Mouse (Mus musculus): ENCODE measurements around the gene Glod5.

DNA sequence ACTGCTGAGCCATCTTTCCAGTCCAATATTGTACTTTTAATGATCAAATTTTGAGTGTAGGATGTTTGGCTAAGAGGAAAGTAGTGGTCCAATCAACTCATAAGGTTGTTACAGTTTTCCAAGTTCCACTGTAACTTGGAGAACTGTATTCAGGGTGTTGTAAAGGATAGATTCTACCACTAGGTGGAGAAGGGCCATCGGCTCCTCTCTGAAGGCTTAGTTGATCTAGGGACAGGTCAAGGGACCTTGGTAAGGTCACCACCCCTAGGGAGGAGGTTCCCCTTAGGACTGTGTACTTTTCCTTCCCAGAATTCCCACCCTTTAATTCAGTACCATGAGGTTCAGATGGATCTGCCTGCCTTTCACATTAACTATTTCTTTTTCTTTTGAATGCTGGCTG is 14.7 kb upstream of the Glod5 start:
- TF ChIP-seq CTCF (IDR thresholded peaks at IDR 0.05; ENCODE audit: control insufficient read depth, insufficient read depth, insufficient replicate concordance, low read depth, low read length): no peak
- TF ChIP-seq POLR2A (IDR thresholded peaks at IDR 0.05; ENCODE audit: control insufficient read depth, low read depth, low read length): no peak
